Mouse (Mus musculus) lung, postnatal 0 days (tissue): ENCODE data around the gene Prkag1. TPM values are rescaled to one million over a fixed set of nuclear protein-coding genes. Genes with fewer than 3 reads are reported as not detected.

ENCODE experiments used
- ATAC-seq: fragments of 200-750 bp; cut with Nextera tagmentation; 2 replicates; pipeline ENCODE4 v1.8.0; 2017; ENCODE audit warnings: moderate library complexity
- DNase-seq: peaks from one replicate; pipeline ENCODE4 v3.0.0-alpha.2; 2016; ENCODE audit warnings: low spot score
- H3K27ac ChIP-seq: fragments of 300-500 bp; sonication (generic); 2 replicates; pipeline ENCODE4 v1.5.1; 2014; ENCODE audit warnings: antibody characterized with exemption, mild to moderate bottlenecking, low read length, mixed read lengths
- H3K27me3 ChIP-seq: fragments of 300-500 bp; sonication (generic); replicated peaks from 2 replicates; pipeline ENCODE4 v1.6.1; 2014; ENCODE audit warnings: low read length, mixed read lengths; ENCODE audit not compliant: insufficient read depth
- H3K36me3 ChIP-seq: fragments of 300-500 bp; sonication (generic); 2 replicates; pipeline ENCODE4 v1.6.1; 2014; ENCODE audit warnings: low read length, mixed read lengths; ENCODE audit not compliant: insufficient read depth
- H3K4me1 ChIP-seq: fragments of 300-500 bp; sonication (generic); 2 replicates; pipeline ENCODE4 v1.6.1; 2014; ENCODE audit warnings: antibody characterized with exemption, low read depth, low read length, mixed read lengths; ENCODE audit not compliant: insufficient read depth
- H3K4me2 ChIP-seq: fragments of 300-500 bp; sonication (generic); replicated peaks from 2 replicates; pipeline ENCODE4 v1.6.1; 2014; ENCODE audit warnings: low read depth, mild to moderate bottlenecking, low read length, moderate library complexity, mixed read lengths
- H3K4me3 ChIP-seq: fragments of 300-500 bp; sonication (generic); 2 replicates; pipeline ENCODE4 v1.5.1; 2014; ENCODE audit warnings: low read depth, low read length
- H3K9ac ChIP-seq: fragments of 300-500 bp; sonication (generic); replicated peaks from 2 replicates; pipeline ENCODE4 v1.6.1; 2014; ENCODE audit warnings: low read depth, mild to moderate bottlenecking
- H3K9me3 ChIP-seq: fragments of 300-500 bp; sonication (generic); 2 replicates; pipeline ENCODE4 v1.6.1; 2016; ENCODE audit warnings: low read length, mixed read lengths
- CTCF ChIP-seq: IDR thresholded peaks from 2 replicates; pipeline ENCODE4 v1.5.1; 2016; ENCODE audit warnings: antibody characterized with exemption, mild to moderate bottlenecking
- EP300 ChIP-seq: IDR thresholded peaks from 2 replicates; pipeline ENCODE4 v1.6.1; 2016; ENCODE audit warnings: antibody characterized with exemption, mild to moderate bottlenecking, control low read depth
- WGBS: fragments of 180-500 bp; shearing (Covaris S2); extraction: QIAGEN DNeasy Blood & Tissue Kit; methylation state at CpG from one replicate; pipeline ENCODE4 v1.1.7; 2014; 5-methylcytosine and 5-hydroxymethylcytosine counted together
- polyA plus RNA-seq: library from polyadenylated mRNA; unstranded; fragments of >200 nt; fragmentation: Nextera tagmentation; extraction: Ambion mirVana; gene quantifications from 2 replicates; pipeline ENCODE4 v1.2.1, GENCODE M21; 2015

The Prkag1 gene
- polyA plus RNA-seq, 1 experiment from 2014 or later = 76.7 TPM

GRCm38 (mm10) chr15:98792233-98793020 lies 38.9 kb downstream of the Prkag1 start:
- 0 out of 2 replicates have a peak overlapping the region, but pooled peaks have one; percentile 11 for H3K4me2 ChIP-seq
- TF ChIP-seq CTCF = no peak
- no peak for TF ChIP-seq EP300

GRCm38 (mm10) chr15:98791771-98792170 lies 39.5 kb downstream of the Prkag1 start:
- ATAC-seq (no peak), DNase-seq (no peak)
- Histone ChIP-seq H3K9me3 (no peaks in the 10 kb centered on the region), H3K4me2 (no peak overlapping the region), H3K4me3 (no peak overlapping the region), H3K36me3 (no peaks in the 10 kb centered on the region), H3K4me1 (peaks cover 8% of the 10 kb centered on the region; the same call in 1 of the 2 replicates), H3K27me3 (peaks cover 76% of the 10 kb centered on the region), H3K9ac (no peak overlapping the region), H3K27ac (no peak overlapping the region)
- WGBS = 2% methylated on average over 23 of the region's 23 CpGs
- TF ChIP-seq CTCF (no peak), EP300 (no peak)

More at GRCm38 (mm10) chr15:98792233-98793020, 38.9 kb downstream of the Prkag1 start:
- Histone ChIP-seq H3K9me3 (no peaks in the 10 kb centered on the region), H3K4me1 (peaks cover 8% of the 10 kb centered on the region; the same call in 1 of the 2 replicates), H3K4me3 (peak overlapping the region; percentile 15; the same call in 1 of the 2 replicates), H3K27me3 (peaks cover 81% of the 10 kb centered on the region), H3K9ac (no peak overlapping the region), H3K36me3 (no peaks in the 10 kb centered on the region), H3K27ac (no peak overlapping the region)
- ATAC-seq (no peak), DNase-seq (no peak)
- whole genome bisulfite sequencing = 3% methylated on average over 72 of the region's 75 CpGs

- DNase-seq = no peak
- Histone ChIP-seq H3K4me3 (peak overlapping the region; percentile 26), H3K27ac (no peak overlapping the region), H3K27me3 (peaks cover 70% of the 10 kb centered on the region), H3K4me1 (peaks cover 8% of the 10 kb centered on the region; the same call in 1 of the 2 replicates), H3K4me2 (peak overlapping the region; percentile 40), H3K9me3 (no peaks in the 10 kb centered on the region), H3K9ac (no peak overlapping the region), H3K36me3 (no peaks in the 10 kb centered on the region)
- no peak for ATAC-seq
- TF ChIP-seq EP300 (no peak), CTCF (no peak)
- 2% methylated on average over 12 of the region's 12 CpGs for WGBS
Observed at GRCm38 (mm10) chr15:98791221-98791620, 40.1 kb downstream of the Prkag1 start.

- DNase-seq (no peak), ATAC-seq (no peak)
- H3K27ac ChIP-seq = no peak overlapping the region
- H3K9me3 ChIP-seq = no peaks in the 10 kb centered on the region
- no peaks in the 10 kb centered on the region for H3K36me3 ChIP-seq
- H3K4me3 ChIP-seq = peak overlapping the region; percentile 26
- peaks cover 69% of the 10 kb centered on the region for H3K27me3 ChIP-seq
- WGBS = under 1% methylated on average over 23 of the region's 23 CpGs
- H3K4me1 ChIP-seq = peaks cover 8% of the 10 kb centered on the region; the same call in 1 of the 2 replicates
- peak overlapping the region; percentile 40 for H3K4me2 ChIP-seq
- TF ChIP-seq CTCF (no peak), EP300 (no peak)
- no peak overlapping the region for H3K9ac ChIP-seq
Observed at GRCm38 (mm10) chr15:98790761-98791160, 40.6 kb downstream of the Prkag1 start.

- Histone ChIP-seq H3K27ac (no peak within 1 kb of the TSS), H3K4me2 (peak within 1 kb of the TSS; percentile 40), H3K9me3 (no peaks in the 10 kb centered on the region), H3K9ac (no peak within 1 kb of the TSS), H3K4me3 (peak within 1 kb of the TSS; percentile 26; the same call in 1 of the 2 replicates), H3K4me1 (peaks cover 8% of the 10 kb centered on the region; the same call in 1 of the 2 replicates), H3K36me3 (no peaks in the 10 kb centered on the region), H3K27me3 (peaks cover 62% of the 10 kb centered on the region)
- no peak for DNase-seq
- TF ChIP-seq EP300 = no peak
- peak; percentile 80 for TF ChIP-seq CTCF
- peak; percentile 32 for ATAC-seq
- 8% methylated on average over 30 of the region's 51 CpGs for WGBS
Observed at GRCm38 (mm10) chr15:98789661-98790535, 41.4 kb downstream of the Prkag1 start, which contains the start of gene Wnt1. TSS of gene Wnt1 (plus strand) at chr15:98789857.
